Mouse (Mus musculus) heart, postnatal 14 days (tissue): Measurements from ENCODE around the gene Opa3. TPM values are rescaled to one million over a fixed set of nuclear protein-coding genes. Genes with fewer than 3 reads are reported as not detected.
A peak's percentile ranks its signal among the peaks of the same experiment; 100 is the strongest.

ENCODE experiments used
- DNase-seq, 2 experiments: peaks; one replicate each; pipeline ENCODE4 v3.0.0; 2021 to 2022
- intact Hi-C: fragments of 180-260 bp; cut with DNase I; formaldehyde crosslinking; loops from one replicate; pipeline ENCODE4 v1.15.1; 2025
- total RNA-seq, 2 experiments: library from RNA; stranded (reverse); gene quantifications; 2 replicates each; pipeline ENCODE4 v1.2.3; 2021

Opa3 gene
- total RNA-seq, 2 experiments from 2014 or later, result 54.8 to 58.3 TPM

GRCm38 (mm10) chr7:19271238-19272172 lies 43.4 kb downstream of the Opa3 start, which contains the start of gene Vasp:
Vasp (minus strand) TSS chr7:19271817.
- intact Hi-C loops, result no loop called here
- DNase-seq, result peak; percentile 81 to 87

GRCm38 (mm10) chr7:19272173-19272764 lies 44.1 kb downstream of the Opa3 start:
- intact Hi-C loops, result no loop called here
- peak; percentile 65 to 71 for DNase-seq

GRCm38 (mm10) chr7:19276253-19276652 lies 48.1 kb downstream of the Opa3 start:
- intact Hi-C loops, result no loop called here
- no peak for DNase-seq

GRCm38 (mm10) chr7:19279052-19279451 lies 50.9 kb downstream of the Opa3 start:
- no peak for DNase-seq
- intact Hi-C loops, result no loop called here

GRCm38 (mm10) chr7:19279581-19280114 lies 51.5 kb downstream of the Opa3 start, which contains the start of gene Ppm1n:
Ppm1n (minus strand) TSS chr7:19280064.
- DNase-seq, result no peak
- intact Hi-C loops, result loop anchor here (5.0 kb wide), 1 partner anchor 102 kb away; the partner anchor contains the start of gene Eml2

- peak in 1 of 2 experiments; percentile 53 for DNase-seq
- intact Hi-C loops, result loop anchor here (1.0 to 5.0 kb wide), 2 partner anchors 42 to 104 kb away; partner anchors contain the start of gene Eml2
Observed at GRCm38 (mm10) chr7:19281680-19282304, 53.7 kb downstream of the Opa3 start.

- intact Hi-C loops, result loop anchor here (5.0 kb wide), 1 partner anchor 105 kb away; the partner anchor contains the start of gene Eml2
Observed at GRCm38 (mm10) chr7:19282385-19282784, 54.3 kb downstream of the Opa3 start, which contains the start of gene Rtn2. Rtn2 (plus strand) TSS chr7:19282624.

GRCm38 (mm10) chr7:19282791-19283405 lies 54.8 kb downstream of the Opa3 start:
- intact Hi-C loops, result loop anchor here (5.0 kb wide), 1 partner anchor 106 kb away; the partner anchor contains the start of gene Eml2

More at GRCm38 (mm10) chr7:19282385-19282784, 54.3 kb downstream of the Opa3 start, which contains the start of gene Rtn2:
- peak; percentile 63 to 71 for DNase-seq

GRCm38 (mm10) chr7:19283406-19283804 lies 55.3 kb downstream of the Opa3 start:
- intact Hi-C loops, result loop anchor here (5.0 kb wide), 1 partner anchor 106 kb away; the partner anchor contains the start of gene Eml2
- no peak for DNase-seq

More at GRCm38 (mm10) chr7:19282791-19283405, 54.8 kb downstream of the Opa3 start:
- peak; percentile 69 to 77 for DNase-seq

GRCm38 (mm10) chr7:19284763-19285162 lies 56.6 kb downstream of the Opa3 start:
- DNase-seq, result peak; percentile 64 to 77
- intact Hi-C loops, result loop anchor here (5.0 kb wide), 1 partner anchor 107 kb away; the partner anchor contains the start of gene Eml2

GRCm38 (mm10) chr7:19290969-19291596 lies 62.9 kb downstream of the Opa3 start:
- intact Hi-C loops, result no loop called here
- DNase-seq, result peak; percentile 63 to 73

- intact Hi-C loops, result loop anchor here (5.0 kb wide), 1 partner anchor 67 kb away; no protein-coding TSS in a partner anchor
- peak; percentile 97 to 99 for DNase-seq
Observed at GRCm38 (mm10) chr7:19295503-19296185, 67.5 kb downstream of the Opa3 start.

GRCm38 (mm10) chr7:19297034-19297433 lies 68.9 kb downstream of the Opa3 start:
- DNase-seq, result no peak
- intact Hi-C loops, result loop anchor here (5.0 kb wide), 1 partner anchor 65 kb away; no protein-coding TSS in a partner anchor

GRCm38 (mm10) chr7:19297794-19298193 lies 69.7 kb downstream of the Opa3 start:
- intact Hi-C loops, result loop anchor here (5.0 kb wide), 1 partner anchor 65 kb away; no protein-coding TSS in a partner anchor
- DNase-seq, result no peak

- intact Hi-C loops, result loop anchor here (5.0 kb wide), 1 partner anchor 63 kb away; no protein-coding TSS in a partner anchor
Observed at GRCm38 (mm10) chr7:19299194-19299593, 71.1 kb downstream of the Opa3 start.

GRCm38 (mm10) chr7:19300501-19301421 lies 72.6 kb downstream of the Opa3 start:
- intact Hi-C loops, result loop anchor here (1.0 to 2.0 kb wide), 2 partner anchors 43 to 122 kb away; no protein-coding TSS in a partner anchor
- peak; percentile 81 to 89 for DNase-seq

More at GRCm38 (mm10) chr7:19299194-19299593, 71.1 kb downstream of the Opa3 start:
- peak; percentile 54 to 72 for DNase-seq
